In the genomic region with DNA sequence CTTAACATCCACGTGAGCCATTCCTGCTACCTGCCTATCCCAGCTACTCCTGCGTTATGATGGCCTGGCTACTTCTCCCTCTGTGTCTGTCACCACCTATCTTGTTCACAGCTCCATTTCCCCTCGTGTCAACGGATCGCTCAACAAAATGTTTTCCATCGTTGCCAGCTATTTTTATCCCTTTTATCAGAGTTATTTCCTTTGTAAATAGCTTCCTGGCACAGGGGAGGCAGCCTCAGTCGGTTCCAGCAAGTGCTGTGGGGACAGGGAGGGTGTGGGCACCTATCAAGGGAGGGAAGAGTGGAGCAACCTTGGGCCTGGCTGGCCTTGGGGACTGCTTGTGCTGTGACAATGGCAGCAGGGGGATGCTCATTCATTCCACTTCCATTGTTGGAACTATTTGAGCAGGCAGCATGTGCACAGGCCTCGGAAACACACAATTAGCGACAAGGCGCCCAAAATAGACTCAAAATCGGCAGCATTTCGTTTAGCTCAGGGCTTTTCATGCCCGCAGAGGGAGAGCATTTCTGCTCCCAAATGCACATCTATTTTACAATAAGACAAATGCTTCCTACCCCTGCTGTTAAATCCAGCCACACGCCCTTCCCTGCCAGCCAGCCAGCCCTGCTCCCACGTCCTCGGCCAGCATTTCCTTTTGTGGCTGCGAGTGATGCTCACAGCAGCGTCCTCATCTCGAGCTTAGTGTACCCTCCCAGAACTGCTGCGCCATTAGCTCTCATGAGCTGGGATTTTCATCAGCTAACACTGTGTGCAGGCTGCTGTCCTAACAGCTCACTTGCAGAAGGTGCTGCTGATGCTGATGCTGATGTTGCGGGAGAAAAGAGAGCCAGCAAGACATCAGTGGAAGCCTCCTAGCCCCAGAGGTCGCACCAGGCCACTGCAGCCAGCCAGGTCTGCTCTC, we compare ENCODE assay signal across 9 mouse cellular contexts.
DNase-seq lines count a peak whose midpoint lies in the region; ATAC-seq and TF ChIP-seq lines count a peak whose summit lies in the region.
"Had no signal": no experiment of that assay in that cellular context is flagged by ENCODE, and none has a peak within 500 bp of the region (broad histone marks: within the 10 kb centered on the region; RNA-seq: fewer than 3 reads in every experiment).

No protein-coding gene starts in this region.

- peaks cover 5% of the 10 kb centered on the region; the same call in 1 of the 2 replicates for H3K4me1 ChIP-seq in intestine, embryonic 14.5 days (replicated peaks; ENCODE audit: control insufficient read depth, insufficient read depth, low read length)
- H3K4me1 ChIP-seq in intestine, postnatal 0 days (replicated peaks; ENCODE audit: control insufficient read depth, insufficient read depth, low read length) = no peaks in the 10 kb centered on the region
- H3K4me1 ChIP-seq in forebrain, embryonic 16.5 days (replicated peaks; ENCODE audit: control insufficient read depth, insufficient read depth, low read length) = peaks cover 20% of the 10 kb centered on the region
- H3K4me1 ChIP-seq in hindbrain, embryonic 12.5 days = peaks cover 16% of the 10 kb centered on the region
- H3K4me1 ChIP-seq in midbrain, postnatal 0 days (ENCODE audit: insufficient read depth, low read length) = peaks cover 9% of the 10 kb centered on the region

- H3K36me3 ChIP-seq in intestine, embryonic 14.5 days (ENCODE audit: control insufficient read depth, insufficient read depth, low read length) = no peaks in the 10 kb centered on the region
- no peaks in the 10 kb centered on the region for H3K36me3 ChIP-seq in intestine, postnatal 0 days (ENCODE audit: control insufficient read depth, insufficient read depth)
- no peaks in the 10 kb centered on the region for H3K36me3 ChIP-seq in forebrain, embryonic 16.5 days (ENCODE audit: control insufficient read depth, insufficient read depth)
- H3K36me3 ChIP-seq in hindbrain, embryonic 12.5 days = no peaks in the 10 kb centered on the region
- no peaks in the 10 kb centered on the region for H3K36me3 ChIP-seq in midbrain, postnatal 0 days (ENCODE audit: insufficient read depth, low read length)

- ATAC-seq in intestine, embryonic 14.5 days (replicated peaks; ENCODE audit: low FRiP score, low TSS enrichment, low read depth) = no peak
- ATAC-seq in intestine, postnatal 0 days = no peak
- ATAC-seq in forebrain, embryonic 16.5 days = peak; percentile 76
- peak; percentile 39; the same call in 1 of the 2 replicates for ATAC-seq in hindbrain, embryonic 12.5 days (ENCODE audit: low FRiP score)
- ATAC-seq in midbrain, postnatal 0 days (ENCODE audit: low FRiP score) = peak; percentile 76

- H3K4me2 ChIP-seq in intestine, embryonic 14.5 days (ENCODE audit: low read length) = no peak overlapping the region
- H3K4me2 ChIP-seq in intestine, postnatal 0 days (replicated peaks; ENCODE audit: low read depth) = no peak overlapping the region
- H3K4me2 ChIP-seq in forebrain, embryonic 16.5 days (ENCODE audit: low read length) = peak overlapping the region; percentile 8; the same call in 1 of the 2 replicates
- no peak overlapping the region for H3K4me2 ChIP-seq in hindbrain, embryonic 12.5 days (replicated peaks)
- H3K4me2 ChIP-seq in midbrain, postnatal 0 days (ENCODE audit: low read depth, low read length, poor library complexity, severe bottlenecking) = no peak overlapping the region

- intact Hi-C loops in left cerebral cortex, adult 2 months (cut with DNase I) = loop anchor here (2.0 kb wide), 2 partner anchors 43 to 101 kb away; no protein-coding TSS in a partner anchor
- intact Hi-C loops in gastrocnemius, adult 2 months (cut with DNase I) = no loop called here

- 0 out of 2 replicates have a peak overlapping the region, but pooled peaks have one; percentile 4 for H3K27ac ChIP-seq in intestine, embryonic 14.5 days (ENCODE audit: low read depth)
- H3K27ac ChIP-seq in intestine, postnatal 0 days (ENCODE audit: low read depth, low read length) = no peak overlapping the region
- H3K27ac ChIP-seq in forebrain, embryonic 16.5 days (ENCODE audit: low read length) = peak overlapping the region; percentile 79
- peak overlapping the region; percentile 74 for H3K27ac ChIP-seq in hindbrain, embryonic 12.5 days
- H3K27ac ChIP-seq in left cerebral cortex, adult 2 months = peak overlapping the region; percentile 87
- peak overlapping the region; percentile 60 for H3K27ac ChIP-seq in midbrain, postnatal 0 days (ENCODE audit: low read depth, low read length)
- no peak overlapping the region for H3K27ac ChIP-seq in gastrocnemius, adult 2 months
- H3K27ac ChIP-seq: macrophage had no signal

- H3K9me3 ChIP-seq in intestine, embryonic 14.5 days (ENCODE audit: control insufficient read depth, low read length) = no peaks in the 10 kb centered on the region
- no peaks in the 10 kb centered on the region for H3K9me3 ChIP-seq in intestine, postnatal 0 days (ENCODE audit: control insufficient read depth)
- H3K9me3 ChIP-seq in forebrain, embryonic 16.5 days (ENCODE audit: control insufficient read depth, low read length) = peaks cover 4% of the 10 kb centered on the region
- no peaks in the 10 kb centered on the region for H3K9me3 ChIP-seq in hindbrain, embryonic 12.5 days (replicated peaks)
- no peaks in the 10 kb centered on the region for H3K9me3 ChIP-seq in midbrain, postnatal 0 days (ENCODE audit: low read length)

- 59% methylated on average over 22 of the region's 22 CpGs for WGBS in intestine, embryonic 14.5 days
- 53% methylated on average over 22 of the region's 22 CpGs for WGBS in intestine, postnatal 0 days
- WGBS in forebrain, embryonic 16.5 days = 15% methylated on average over 22 of the region's 22 CpGs
- 50% methylated on average over 22 of the region's 22 CpGs for WGBS in hindbrain, embryonic 12.5 days
- 17% methylated on average over 22 of the region's 22 CpGs for WGBS in midbrain, postnatal 0 days

- no peaks in the 10 kb centered on the region for H3K27me3 ChIP-seq in intestine, embryonic 14.5 days (replicated peaks; ENCODE audit: control insufficient read depth, insufficient read depth, low read length)
- no peaks in the 10 kb centered on the region for H3K27me3 ChIP-seq in intestine, postnatal 0 days (replicated peaks; ENCODE audit: control insufficient read depth, insufficient read depth, low read length)
- no peaks in the 10 kb centered on the region for H3K27me3 ChIP-seq in forebrain, embryonic 16.5 days (replicated peaks; ENCODE audit: control insufficient read depth, insufficient read depth, low read length)
- H3K27me3 ChIP-seq in hindbrain, embryonic 12.5 days = no peaks in the 10 kb centered on the region
- no peaks in the 10 kb centered on the region for H3K27me3 ChIP-seq in midbrain, postnatal 0 days (ENCODE audit: insufficient read depth, low read length)

- no peak overlapping the region for H3K4me3 ChIP-seq in intestine, embryonic 14.5 days (ENCODE audit: low read depth, low read length)
- H3K4me3 ChIP-seq in intestine, postnatal 0 days (ENCODE audit: low read depth, low read length) = no peak overlapping the region
- H3K4me3 ChIP-seq in forebrain, embryonic 16.5 days (replicated peaks; ENCODE audit: low read length) = no peak overlapping the region
- H3K4me3 ChIP-seq in hindbrain, embryonic 12.5 days = no peak overlapping the region
- H3K4me3 ChIP-seq in left cerebral cortex, adult 2 months = no peak overlapping the region
- H3K4me3 ChIP-seq in midbrain, postnatal 0 days (ENCODE audit: low read depth, low read length) = no peak overlapping the region
- no peak overlapping the region for H3K4me3 ChIP-seq in gastrocnemius, adult 2 months

- no peak overlapping the region for H3K9ac ChIP-seq in intestine, embryonic 14.5 days (ENCODE audit: low read length)
- H3K9ac ChIP-seq in intestine, postnatal 0 days (ENCODE audit: low read depth, low read length) = no peak overlapping the region
- H3K9ac ChIP-seq in forebrain, embryonic 16.5 days (replicated peaks; ENCODE audit: low read depth, low read length) = peak overlapping the region; percentile 48
- H3K9ac ChIP-seq in hindbrain, embryonic 12.5 days = peak overlapping the region; percentile 47; the same call in 1 of the 2 replicates
- 0 out of 2 replicates have a peak overlapping the region, but pooled peaks have one; percentile 20 for H3K9ac ChIP-seq in midbrain, postnatal 0 days (replicated peaks; ENCODE audit: low read length, poor library complexity, severe bottlenecking)

- no peak for DNase-seq in intestine, embryonic 14.5 days (ENCODE audit: low spot score)
- peak; percentile 54 to 65 for DNase-seq in left cerebral cortex, adult 2 months (ENCODE audit: extremely low spot score in 1 of 2, low spot score in 2 of 2)
- peak; percentile 51 for DNase-seq in midbrain, postnatal 0 days (ENCODE audit: low spot score)
- no peak for DNase-seq in urinary bladder, postnatal 10 days (ENCODE audit: low spot score)
- no peak for DNase-seq in gastrocnemius, adult 2 months

- TF ChIP-seq CTCF in intestine, postnatal 0 days (IDR thresholded peaks at IDR 0.05; ENCODE audit: low read depth) = no peak; the same call in none of the 2 replicates
- TF ChIP-seq CTCF in left cerebral cortex, adult 2 months (IDR thresholded peaks at IDR 0.05) = no peak; the same call in 1 of the 2 replicates
- TF ChIP-seq CTCF in midbrain, postnatal 0 days (IDR thresholded peaks at IDR 0.05) = peak; percentile 51
- no peak for TF ChIP-seq CTCF in gastrocnemius, adult 2 months (IDR thresholded peaks at IDR 0.05)

Comparison
In these comparisons a context has a peak if more than half of its experiments do, and no peak if none do; other contexts are left out.
1. H3K27ac ChIP-seq: peak in intestine, embryonic 14.5 days (single experiment), forebrain, embryonic 16.5 days (single experiment), hindbrain, embryonic 12.5 days (single experiment), left cerebral cortex, adult 2 months (single experiment) and midbrain, postnatal 0 days (single experiment); none in intestine, postnatal 0 days (single experiment) and gastrocnemius, adult 2 months (single experiment).
2. ATAC-seq: peak in forebrain, embryonic 16.5 days (single experiment), hindbrain, embryonic 12.5 days (single experiment) and midbrain, postnatal 0 days (single experiment); none in intestine, embryonic 14.5 days (single experiment) and intestine, postnatal 0 days (single experiment).
3. DNase-seq: peak in left cerebral cortex, adult 2 months (2 of 2) and midbrain, postnatal 0 days (single experiment); none in intestine, embryonic 14.5 days (single experiment), urinary bladder, postnatal 10 days (single experiment) and gastrocnemius, adult 2 months (single experiment).
4. H3K9ac ChIP-seq: peak in forebrain, embryonic 16.5 days (single experiment), hindbrain, embryonic 12.5 days (single experiment) and midbrain, postnatal 0 days (single experiment); none in intestine, embryonic 14.5 days (single experiment) and intestine, postnatal 0 days (single experiment).